Mouse (Mus musculus) ES-E14 (cell line): ENCODE data around the gene Slit1. TPM values are rescaled to one million over a fixed set of nuclear protein-coding genes. Genes with fewer than 3 reads are reported as not detected.

ENCODE experiments used
- DNase-seq: peaks from one replicate; pipeline ENCODE4 v3.0.0-alpha.2; 2013; ENCODE audit warnings: low read depth, low spot score
- H3K27ac ChIP-seq: 2 replicates; pipeline ENCODE4 v1.5.1; 2012; ENCODE audit warnings: low read depth, mild to moderate bottlenecking, low read length, moderate library complexity, mixed read lengths; ENCODE audit not compliant: poor library complexity, insufficient read depth, severe bottlenecking
- H3K36me3 ChIP-seq: 2 replicates; pipeline ENCODE4 v1.6.1; 2012; ENCODE audit warnings: mild to moderate bottlenecking, low read length, moderate library complexity, mixed read lengths; ENCODE audit not compliant: control insufficient read depth, poor library complexity, insufficient read depth, severe bottlenecking
- H3K4me1 ChIP-seq, 2 experiments: fragments of 150-350 bp in 1 of 2; sonication (generic) in 1 of 2; 2 replicates each; pipeline ENCODE4 v1.6.1; 2012; ENCODE audit warnings: low read length in 2 of 2, mild to moderate bottlenecking in 1 of 2, mixed read lengths in 1 of 2; ENCODE audit not compliant: control insufficient read depth in 2 of 2, insufficient read depth in 2 of 2, poor library complexity in 1 of 2
- H3K4me3 ChIP-seq, 2 experiments: fragments of 150-350 bp in 1 of 2; sonication (generic) in 1 of 2; 2 replicates each; pipeline ENCODE4 v1.5.1; 2012; ENCODE audit warnings: low read length in 2 of 2, low read depth in 1 of 2, mild to moderate bottlenecking in 1 of 2, mixed read lengths in 1 of 2; ENCODE audit not compliant: insufficient read depth in 1 of 2, poor library complexity in 1 of 2, severe bottlenecking in 1 of 2
- H3K9ac ChIP-seq: 2 replicates; pipeline ENCODE4 v1.6.1; 2012; ENCODE audit warnings: low read depth, mild to moderate bottlenecking, low read length, mixed read lengths; ENCODE audit not compliant: poor library complexity, insufficient read depth, severe bottlenecking
- H3K9me3 ChIP-seq: fragments of 150-350 bp; sonication (generic); 2 replicates; pipeline ENCODE4 v1.6.1; 2012; ENCODE audit warnings: low read depth, mild to moderate bottlenecking, low read length; ENCODE audit not compliant: control insufficient read depth, insufficient read depth
- CHD2 ChIP-seq: IDR thresholded peaks from 2 replicates; pipeline ENCODE4 v1.6.1; 2014; ENCODE audit warnings: mild to moderate bottlenecking, low read depth, low read length, inconsistent platforms
- HCFC1 ChIP-seq: IDR thresholded peaks from 2 replicates; pipeline ENCODE4 v1.6.1; 2012; ENCODE audit warnings: low read length, inconsistent platforms, borderline replicate concordance; ENCODE audit not compliant: insufficient read depth
- MAFK ChIP-seq: IDR thresholded peaks from 2 replicates; pipeline ENCODE4 v1.6.1; 2014; ENCODE audit warnings: mild to moderate bottlenecking, low read depth, low read length, inconsistent platforms; ENCODE audit not compliant: insufficient read depth
- ZC3H11A ChIP-seq: IDR thresholded peaks from 2 replicates; pipeline ENCODE4 v1.6.1; 2012; ENCODE audit warnings: low read depth, mild to moderate bottlenecking, inconsistent platforms, low read length, borderline replicate concordance
- ZNF384 ChIP-seq: IDR thresholded peaks from 2 replicates; pipeline ENCODE4 v1.6.1; 2012; ENCODE audit warnings: low read depth, low read length, inconsistent platforms
- in situ Hi-C, 2 experiments: fragments of 600-800 bp; cut with MboI; formaldehyde crosslinking; loops; one replicate each; pipeline ENCODE4 v1.15.1; 2025; ENCODE audit warnings: low sequenced_read_pairs in 2 of 2, inconsistent platforms in 1 of 2; ENCODE audit not compliant: unreplicated experiment in 2 of 2
- total RNA-seq: library from RNA; depleted of rRNA; stranded (reverse); fragments of 300-350 nt; gene quantifications from 2 replicates; pipeline ENCODE4 v1.2.3, GENCODE M21; 2012

The Slit1 gene
- total RNA-seq, 1 experiment, result 1.4 TPM

DNA sequence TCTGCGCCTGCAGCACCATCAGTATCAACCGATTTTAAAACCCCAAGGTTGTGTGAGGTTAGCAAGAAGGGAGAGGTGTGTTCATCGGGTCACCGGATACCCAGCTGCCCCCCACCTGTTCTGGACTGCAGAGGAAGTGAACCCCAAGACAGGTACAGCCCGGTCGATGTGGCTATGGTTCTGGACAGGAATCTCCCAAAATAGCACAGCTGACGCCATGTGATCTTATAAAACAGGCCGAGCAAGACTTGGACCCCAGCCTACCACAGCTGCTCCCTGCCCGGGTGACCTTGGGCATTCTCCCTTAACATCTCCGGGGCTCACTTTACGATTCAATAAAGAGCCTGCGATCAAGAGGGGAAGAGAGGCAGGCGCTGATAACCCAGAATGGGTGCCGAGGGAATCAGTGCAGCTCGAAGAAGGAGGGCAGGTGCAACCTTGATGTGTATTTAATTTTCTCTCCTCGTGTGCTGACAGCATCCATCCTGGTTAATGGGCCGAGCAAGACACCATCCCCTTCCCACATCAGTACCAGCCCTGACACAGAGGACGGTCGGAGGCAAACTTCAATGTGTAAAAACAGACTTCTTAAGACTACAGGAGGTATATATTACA, 124.6 kb downstream of the Slit1 start:
- TF ChIP-seq MAFK (no peak), ZNF384 (no peak), HCFC1 (no peak), ZC3H11A (no peak), CHD2 (no peak)
- no peaks in the 10 kb centered on the region for H3K4me1 ChIP-seq

DNA sequence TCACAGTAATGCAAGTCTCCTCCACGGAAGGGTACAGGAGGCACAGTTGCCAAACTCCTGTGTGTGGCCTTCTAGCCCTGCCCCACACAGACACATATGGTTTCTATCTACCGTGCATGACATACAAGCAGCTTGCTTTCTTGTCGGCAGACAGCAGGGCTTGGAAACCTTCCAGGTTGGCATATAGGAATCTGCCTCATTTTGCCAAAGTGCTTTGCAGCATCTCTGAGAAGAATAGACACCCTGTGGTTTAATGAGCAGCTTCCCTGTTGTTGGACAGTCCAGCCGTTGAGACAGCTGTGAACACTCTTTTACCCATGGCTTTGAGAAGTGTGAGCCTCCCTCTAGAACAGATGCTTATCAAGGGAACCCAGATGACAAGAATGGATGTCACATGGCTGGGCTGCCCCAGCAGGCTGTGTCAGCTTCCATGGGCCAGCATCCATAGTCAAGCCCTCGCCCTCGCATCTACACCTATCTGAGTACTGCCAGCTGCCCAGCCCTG, 125.3 kb downstream of the Slit1 start:
- DNase-seq, result no peak
- H3K9me3 ChIP-seq, result no peaks in the 10 kb centered on the region
- H3K4me3 ChIP-seq, result no peak overlapping the region
- TF ChIP-seq ZNF384, result no peak
- no peaks in the 10 kb centered on the region for H3K4me1 ChIP-seq
- H3K9ac ChIP-seq, result no peak overlapping the region
- in situ Hi-C loops, result no loop called here
- H3K27ac ChIP-seq, result no peak overlapping the region
- H3K36me3 ChIP-seq, result no peaks in the 10 kb centered on the region

More for the DNA sequence above, 124.6 kb downstream of the Slit1 start:
- in situ Hi-C loops, result no loop called here
- no peaks in the 10 kb centered on the region for H3K9me3 ChIP-seq
- no peak overlapping the region for H3K4me3 ChIP-seq
- H3K36me3 ChIP-seq, result no peaks in the 10 kb centered on the region
- H3K9ac ChIP-seq, result no peak overlapping the region
- H3K27ac ChIP-seq, result no peak overlapping the region
- no peak for DNase-seq

DNA sequence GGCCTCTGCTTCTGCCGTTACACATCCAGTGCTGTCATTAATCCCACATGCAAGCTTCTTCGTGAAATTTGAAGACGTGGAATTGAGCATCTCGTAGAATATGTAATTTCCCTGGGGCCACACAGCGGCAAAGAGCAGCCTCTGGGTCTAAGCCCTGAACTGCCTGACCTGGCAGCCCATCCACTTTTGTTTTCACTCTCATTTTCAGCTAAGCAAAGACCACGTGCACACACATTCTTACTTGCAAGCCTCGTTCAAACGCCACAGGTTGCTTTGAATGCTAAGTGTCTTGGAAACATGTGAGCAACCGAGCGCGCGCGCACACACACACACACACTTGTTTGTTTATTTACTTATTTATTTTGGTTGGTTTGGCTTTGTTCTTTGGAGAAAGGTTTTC, 126.4 kb downstream of the Slit1 start:
- Histone ChIP-seq H3K9me3 (no peaks in the 10 kb centered on the region), H3K36me3 (no peaks in the 10 kb centered on the region), H3K27ac (no peak overlapping the region), H3K4me3 (no peak overlapping the region), H3K4me1 (no peaks in the 10 kb centered on the region), H3K9ac (no peak overlapping the region)
- TF ChIP-seq MAFK, result no peak
- no peak for TF ChIP-seq HCFC1
- no peak for TF ChIP-seq ZNF384
- TF ChIP-seq ZC3H11A, result no peak
- TF ChIP-seq CHD2, result no peak
- in situ Hi-C loops, result no loop called here
- DNase-seq, result no peak

DNA sequence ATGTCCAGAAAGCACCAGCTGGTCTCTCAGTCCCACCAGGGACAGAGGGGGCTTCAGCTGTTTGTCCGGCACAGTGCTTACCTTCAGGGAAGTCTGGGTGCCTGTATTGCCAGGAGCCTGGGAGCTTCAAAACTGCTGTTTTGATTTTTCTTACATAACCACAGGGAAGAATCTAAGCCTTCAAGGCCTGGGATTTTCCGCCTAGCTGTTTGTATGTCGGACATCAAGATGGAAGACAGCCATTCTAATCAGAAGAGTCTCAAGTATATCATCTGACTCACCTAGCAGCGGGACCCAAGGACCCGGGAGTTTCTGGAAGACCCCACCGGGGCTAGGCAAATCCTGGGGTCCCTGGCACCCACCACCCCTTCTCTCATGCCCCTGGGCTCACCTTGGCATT, 127.2 kb downstream of the Slit1 start:
- Histone ChIP-seq H3K9me3 (no peaks in the 10 kb centered on the region), H3K4me1 (no peaks in the 10 kb centered on the region), H3K27ac (no peak overlapping the region), H3K36me3 (no peaks in the 10 kb centered on the region), H3K4me3 (no peak overlapping the region), H3K9ac (no peak overlapping the region)
- in situ Hi-C loops, result no loop called here
- no peak for DNase-seq
- TF ChIP-seq HCFC1 (no peak), CHD2 (no peak), ZC3H11A (no peak), MAFK (no peak)

DNA sequence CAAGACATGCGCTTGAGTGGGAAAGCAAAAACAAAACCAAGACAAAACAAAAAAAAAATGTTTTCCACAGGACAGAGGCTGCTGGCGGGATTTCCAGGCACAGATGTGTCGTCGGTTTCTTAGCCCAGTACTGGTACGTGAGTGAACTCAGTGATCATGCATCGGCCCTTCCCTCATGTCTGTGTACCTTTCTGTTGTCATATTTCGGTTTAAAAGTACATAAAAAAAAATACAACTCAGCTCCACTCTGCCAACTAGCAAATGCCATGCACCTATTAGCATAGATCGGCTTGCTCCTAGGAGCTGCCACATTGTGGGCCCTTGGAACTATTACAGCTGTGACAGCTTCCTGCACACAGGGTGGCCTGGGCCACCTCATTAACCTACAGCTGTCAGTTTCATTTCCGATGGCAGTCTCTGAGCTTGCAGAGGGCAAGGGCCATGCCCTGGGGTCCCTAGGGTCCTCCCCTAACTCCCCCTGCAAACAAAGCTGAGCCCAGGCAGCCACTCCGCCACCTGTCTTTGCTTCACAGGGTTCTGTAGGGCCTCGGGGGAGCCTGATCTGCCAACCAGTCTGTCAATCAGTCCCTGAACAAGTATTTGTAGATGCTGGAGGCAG, 127.8 kb downstream of the Slit1 start:
- H3K36me3 ChIP-seq, result no peaks in the 10 kb centered on the region
- H3K9ac ChIP-seq, result no peak overlapping the region
- H3K27ac ChIP-seq, result no peak overlapping the region
- no peak overlapping the region for H3K4me3 ChIP-seq
- DNase-seq, result no peak
- no peaks in the 10 kb centered on the region for H3K9me3 ChIP-seq
- H3K4me1 ChIP-seq, result no peaks in the 10 kb centered on the region
- in situ Hi-C loops, result no loop called here
- TF ChIP-seq ZC3H11A (no peak), ZNF384 (no peak), MAFK (no peak), HCFC1 (no peak), CHD2 (no peak)
